Mouse (Mus musculus): Measurements from ENCODE around the gene Psmd3. TPM values are rescaled to one million over a fixed set of nuclear protein-coding genes. Genes with fewer than 3 reads are reported as not detected.

Gene Psmd3
- polyA plus RNA-seq, 1 experiment from 2014 or later, result 96.2 TPM

DNA sequence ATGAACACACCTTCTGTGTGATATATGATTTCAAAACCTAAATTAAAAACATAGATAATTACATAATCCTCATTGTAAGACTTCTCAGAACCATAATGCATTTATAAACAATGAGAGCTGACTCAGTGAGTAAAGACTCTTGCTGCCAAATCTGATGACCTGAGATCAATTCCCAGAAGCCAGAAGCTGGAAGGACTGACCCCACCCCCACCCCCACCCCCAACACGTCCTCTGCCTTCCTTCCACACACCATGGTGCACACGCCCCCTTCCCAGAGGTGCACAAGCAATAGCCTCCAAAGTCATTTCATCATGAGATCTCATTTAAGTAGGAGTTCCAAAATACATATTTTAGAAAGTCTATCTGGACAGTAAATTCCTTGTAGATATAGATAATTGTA is 38.4 kb downstream of the Psmd3 start:
- Histone ChIP-seq H3K27ac (ENCODE audit: low read depth, low read length) (no peak overlapping the region), H3K4me2 (replicated peaks; ENCODE audit: low read depth) (no peak overlapping the region), H3K9me3 (ENCODE audit: control insufficient read depth) (no peaks in the 10 kb centered on the region), H3K27me3 (replicated peaks; ENCODE audit: control insufficient read depth, insufficient read depth, low read length) (no peaks in the 10 kb centered on the region), H3K36me3 (ENCODE audit: control insufficient read depth, insufficient read depth) (peaks cover 15% of the 10 kb centered on the region; the same call in 1 of the 2 replicates), H3K4me1 (replicated peaks; ENCODE audit: control insufficient read depth, insufficient read depth, low read length) (0 out of 2 replicates have a peak, but pooled peaks cover 3% of the 10 kb centered on the region), H3K4me3 (ENCODE audit: low read depth, low read length) (no peak overlapping the region), H3K9ac (ENCODE audit: low read depth, low read length) (no peak overlapping the region)
- no peak for ATAC-seq
- no peak for TF ChIP-seq CTCF (IDR thresholded peaks at IDR 0.05; ENCODE audit: low read depth)
- WGBS, result 83% methylated on average over 2 of the region's 2 CpGs

DNA sequence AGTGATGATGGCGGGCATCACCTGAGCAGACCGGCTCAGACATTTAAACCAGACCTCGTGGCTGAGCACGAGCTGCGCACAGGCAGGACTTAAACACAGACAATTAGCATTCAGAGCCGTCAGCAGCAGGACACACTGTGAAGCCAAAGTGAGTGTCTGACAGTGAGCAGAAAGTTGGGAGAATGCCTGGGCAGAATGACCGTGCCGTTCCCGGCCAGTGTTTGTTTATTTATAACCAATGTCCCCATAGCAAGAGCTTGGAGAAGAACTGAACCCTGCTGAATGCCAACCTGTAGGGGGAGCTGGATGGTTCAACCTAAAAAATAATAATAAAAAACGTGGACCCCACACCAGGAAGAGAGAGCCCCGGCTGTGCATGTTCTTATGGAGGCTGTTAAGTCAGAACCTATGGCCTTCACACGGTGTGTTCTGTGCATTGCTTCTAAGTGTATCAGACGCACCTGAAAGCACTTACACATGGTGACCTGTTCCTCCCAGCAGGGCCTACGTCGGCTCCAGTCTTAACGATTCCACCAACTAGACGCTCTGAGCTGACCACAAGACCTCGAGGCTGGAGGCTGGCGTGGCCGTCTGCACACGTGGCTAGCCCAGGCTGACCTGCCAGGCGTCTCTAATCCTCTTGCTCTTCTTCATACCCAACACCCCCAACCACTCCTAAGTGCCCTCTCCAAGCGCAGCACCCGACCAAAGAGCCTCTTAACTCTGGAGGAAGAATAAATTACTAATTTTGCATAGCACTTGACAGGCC is 39.3 kb downstream of the Psmd3 start:
- H3K9me3 ChIP-seq (ENCODE audit: control insufficient read depth), result no peaks in the 10 kb centered on the region
- peak; percentile 65 for TF ChIP-seq CTCF (IDR thresholded peaks at IDR 0.05; ENCODE audit: low read depth)
- no peak overlapping the region for H3K4me3 ChIP-seq (ENCODE audit: low read depth, low read length)
- no peaks in the 10 kb centered on the region for H3K27me3 ChIP-seq (replicated peaks; ENCODE audit: control insufficient read depth, insufficient read depth, low read length)
- peak overlapping the region; percentile 35; the same call in 1 of the 2 replicates for H3K27ac ChIP-seq (ENCODE audit: low read depth, low read length)
- no peak overlapping the region for H3K4me2 ChIP-seq (replicated peaks; ENCODE audit: low read depth)
- H3K36me3 ChIP-seq (ENCODE audit: control insufficient read depth, insufficient read depth), result peaks cover 8% of the 10 kb centered on the region; the same call in 1 of the 2 replicates
- ATAC-seq, result no peak
- 57% methylated on average over 24 of the region's 24 CpGs for WGBS
- H3K9ac ChIP-seq (ENCODE audit: low read depth, low read length), result no peak overlapping the region
- 0 out of 2 replicates have a peak, but pooled peaks cover 3% of the 10 kb centered on the region for H3K4me1 ChIP-seq (replicated peaks; ENCODE audit: control insufficient read depth, insufficient read depth, low read length)

GRCm38 (mm10) chr11:98723098-98723497 is 40.7 kb downstream of the Psmd3 start:
- Histone ChIP-seq H3K9me3 (ENCODE audit: control insufficient read depth) (no peaks in the 10 kb centered on the region), H3K9ac (ENCODE audit: low read depth, low read length) (no peak overlapping the region), H3K4me2 (replicated peaks; ENCODE audit: low read depth) (no peak overlapping the region), H3K36me3 (ENCODE audit: control insufficient read depth, insufficient read depth) (no peaks in the 10 kb centered on the region; the same call in 1 of the 2 replicates), H3K4me3 (ENCODE audit: low read depth, low read length) (no peak overlapping the region), H3K27ac (ENCODE audit: low read depth, low read length) (no peak overlapping the region), H3K4me1 (replicated peaks; ENCODE audit: control insufficient read depth, insufficient read depth, low read length) (0 out of 2 replicates have a peak, but pooled peaks cover 2% of the 10 kb centered on the region), H3K27me3 (replicated peaks; ENCODE audit: control insufficient read depth, insufficient read depth, low read length) (no peaks in the 10 kb centered on the region)
- no peak for ATAC-seq
- no peak for TF ChIP-seq CTCF (IDR thresholded peaks at IDR 0.05; ENCODE audit: low read depth)
- WGBS, result 76% methylated on average over 7 of the region's 7 CpGs

DNA sequence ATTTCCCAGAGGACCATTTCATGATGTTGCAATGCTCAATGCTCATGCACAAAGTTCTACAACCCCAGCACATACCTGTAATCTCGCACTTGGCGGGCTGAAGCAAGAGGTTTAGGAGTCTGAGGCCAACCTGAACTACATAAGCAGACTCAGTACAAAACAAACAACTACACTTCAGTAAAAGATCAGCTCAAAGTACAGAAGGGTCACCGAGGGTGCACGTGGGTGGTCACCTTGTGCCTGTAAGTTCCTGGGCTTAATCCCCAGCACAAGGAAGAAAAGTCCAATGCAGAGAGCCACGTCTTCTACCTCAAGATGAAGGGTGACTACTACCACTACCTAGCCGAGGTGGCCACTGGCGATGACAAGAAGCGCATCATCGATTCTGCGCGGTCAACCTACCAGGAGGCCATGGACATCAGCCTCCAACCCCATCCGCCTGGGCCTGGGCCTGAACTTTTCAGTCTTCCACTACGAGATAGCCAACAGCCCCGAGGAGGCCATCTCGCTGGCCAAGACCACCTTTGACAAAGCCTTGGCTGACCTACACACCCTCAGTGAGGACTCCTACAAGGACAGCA is 43.7 kb downstream of the Psmd3 start:
- Histone ChIP-seq H3K4me2 (replicated peaks; ENCODE audit: low read depth) (no peak overlapping the region), H3K27me3 (replicated peaks; ENCODE audit: control insufficient read depth, insufficient read depth, low read length) (no peaks in the 10 kb centered on the region), H3K4me3 (ENCODE audit: low read depth, low read length) (no peak overlapping the region), H3K27ac (ENCODE audit: low read depth, low read length) (peak overlapping the region; percentile 46; the same call in 1 of the 2 replicates), H3K9me3 (ENCODE audit: control insufficient read depth) (no peaks in the 10 kb centered on the region), H3K36me3 (ENCODE audit: control insufficient read depth, insufficient read depth) (no peaks in the 10 kb centered on the region; the same call in 1 of the 2 replicates), H3K4me1 (replicated peaks; ENCODE audit: control insufficient read depth, insufficient read depth, low read length) (peaks cover 4% of the 10 kb centered on the region), H3K9ac (ENCODE audit: low read depth, low read length) (no peak overlapping the region)
- 86% methylated on average over 15 of the region's 15 CpGs for WGBS
- TF ChIP-seq CTCF (IDR thresholded peaks at IDR 0.05; ENCODE audit: low read depth), result no peak
- ATAC-seq, result peak; percentile 64

DNA sequence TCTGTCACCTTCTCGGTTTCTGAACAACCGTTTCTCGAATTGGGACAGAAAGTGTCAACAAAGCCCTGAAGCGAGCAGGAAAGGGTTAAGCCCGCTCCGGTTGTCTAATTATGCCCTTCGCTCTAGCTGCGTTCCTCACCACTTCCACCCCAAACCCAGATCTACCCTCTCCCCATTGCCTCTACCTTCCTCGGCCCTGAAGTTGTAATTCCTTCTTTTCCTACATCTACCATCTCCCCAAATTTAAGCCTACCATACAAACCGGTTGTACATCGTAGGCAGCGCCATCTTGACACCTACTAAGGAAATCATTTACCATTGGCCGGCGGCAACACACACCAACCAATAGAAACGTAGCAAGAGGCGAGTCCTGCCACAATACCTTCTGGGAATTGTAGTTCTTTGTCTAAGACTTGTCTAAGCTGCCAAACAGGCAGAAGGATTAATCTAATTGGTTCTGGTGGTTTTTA is 46.8 kb downstream of the Psmd3 start, which contains the start of gene Med24:
Med24 (minus strand) TSS at position 317 of the 470 bp plus-strand sequence.
- WGBS, result under 1% methylated on average over 16 of the region's 16 CpGs
- Histone ChIP-seq H3K27me3 (replicated peaks; ENCODE audit: control insufficient read depth, insufficient read depth, low read length) (no peaks in the 10 kb centered on the region), H3K4me3 (ENCODE audit: low read depth, low read length) (peak within 1 kb of the TSS; percentile 64), H3K36me3 (ENCODE audit: control insufficient read depth, insufficient read depth) (no peaks in the 10 kb centered on the region; the same call in 1 of the 2 replicates), H3K27ac (ENCODE audit: low read depth, low read length) (0 out of 2 replicates have a peak within 1 kb of the TSS, but pooled peaks have one; percentile 11), H3K9me3 (ENCODE audit: control insufficient read depth) (no peaks in the 10 kb centered on the region), H3K4me1 (replicated peaks; ENCODE audit: control insufficient read depth, insufficient read depth, low read length) (peaks cover 4% of the 10 kb centered on the region), H3K4me2 (replicated peaks; ENCODE audit: low read depth) (peak within 1 kb of the TSS; percentile 72), H3K9ac (ENCODE audit: low read depth, low read length) (peak within 1 kb of the TSS; percentile 63)
- TF ChIP-seq CTCF (IDR thresholded peaks at IDR 0.05; ENCODE audit: low read depth), result no peak
- peak; percentile 85 for ATAC-seq

DNA sequence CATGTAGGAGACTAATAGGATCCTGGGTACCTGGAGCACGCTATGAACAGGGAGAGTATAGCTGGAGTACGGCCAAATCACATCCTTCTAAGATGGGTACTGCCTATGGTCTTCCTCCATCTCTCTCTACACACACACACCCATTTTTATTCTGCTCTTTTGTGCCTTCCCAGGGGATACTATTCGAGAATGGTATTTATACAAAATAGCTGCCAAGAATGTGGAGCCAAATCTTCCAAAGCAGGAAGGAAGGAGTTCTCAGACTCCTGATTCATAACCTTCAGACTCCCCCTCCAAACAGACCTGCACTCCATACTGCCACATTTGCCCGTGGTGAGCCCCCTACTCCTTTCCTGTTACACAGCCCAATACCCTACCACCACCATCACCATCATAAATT is 48.4 kb downstream of the Psmd3 start:
- no peak overlapping the region for H3K9ac ChIP-seq (ENCODE audit: low read depth, low read length)
- no peaks in the 10 kb centered on the region for H3K9me3 ChIP-seq (ENCODE audit: control insufficient read depth)
- no peak overlapping the region for H3K27ac ChIP-seq (ENCODE audit: low read depth, low read length)
- no peak for TF ChIP-seq CTCF (IDR thresholded peaks at IDR 0.05; ENCODE audit: low read depth)
- H3K4me1 ChIP-seq (replicated peaks; ENCODE audit: control insufficient read depth, insufficient read depth, low read length), result peaks cover 4% of the 10 kb centered on the region
- H3K4me2 ChIP-seq (replicated peaks; ENCODE audit: low read depth), result no peak overlapping the region
- WGBS, result 62% methylated on average over 4 of the region's 4 CpGs
- ATAC-seq, result no peak
- H3K27me3 ChIP-seq (replicated peaks; ENCODE audit: control insufficient read depth, insufficient read depth, low read length), result no peaks in the 10 kb centered on the region
- H3K4me3 ChIP-seq (ENCODE audit: low read depth, low read length), result no peak overlapping the region
- no peaks in the 10 kb centered on the region; the same call in 1 of the 2 replicates for H3K36me3 ChIP-seq (ENCODE audit: control insufficient read depth, insufficient read depth)
